In the genomic region with DNA sequence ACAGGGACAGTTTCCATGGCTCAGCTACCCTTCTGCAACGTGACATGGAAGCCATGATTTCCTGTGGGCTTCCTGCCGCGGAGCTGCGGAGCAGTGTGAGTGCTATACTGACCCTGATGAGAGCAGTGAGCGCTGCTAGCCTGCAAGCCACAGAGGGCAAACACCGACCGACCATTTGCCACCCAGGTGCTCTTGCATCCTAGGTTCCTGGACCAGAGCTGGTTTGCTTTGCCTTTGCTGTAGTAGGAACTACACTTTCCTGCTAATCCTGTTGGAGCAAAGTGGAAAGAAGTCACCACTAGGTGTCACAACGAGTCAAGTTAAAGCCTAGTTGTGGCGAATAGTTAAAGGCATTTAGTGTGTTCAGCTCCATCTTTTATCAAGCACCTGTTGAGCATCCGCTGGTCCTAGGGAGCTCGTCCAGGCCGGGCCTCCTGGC, we compare ENCODE assay signal across 8 mouse cellular contexts. TPM values are rescaled to one million over a fixed set of nuclear protein-coding genes. Genes with fewer than 3 reads are reported as not detected.
DNase-seq lines count a peak whose midpoint lies in the region; ATAC-seq and TF ChIP-seq lines count a peak whose summit lies in the region.

No protein-coding gene starts in this region.

- TF ChIP-seq RAD21 in CH12.LX (IDR thresholded peaks at IDR 0.05; ENCODE audit: low read depth, low read length): peak; percentile 95

- H3K9me3 ChIP-seq in CH12.LX (replicated peaks; ENCODE audit: low read length): peaks cover 3% of the 10 kb centered on the region
- H3K9me3 ChIP-seq in embryonic facial prominence, embryonic 13.5 days: no peaks in the 10 kb centered on the region
- no peaks in the 10 kb centered on the region for H3K9me3 ChIP-seq in liver, embryonic 11.5 days (ENCODE audit: control insufficient read depth, low read length)

- no peak for TF ChIP-seq POLR2A in CH12.LX (IDR thresholded peaks at IDR 0.05; ENCODE audit: low read depth, low read length)

- H3K4me2 ChIP-seq in CH12.LX (ENCODE audit: insufficient read depth, low read depth, poor library complexity, severe bottlenecking): no peak overlapping the region
- peak overlapping the region; percentile 11; the same call in 1 of the 2 replicates for H3K4me2 ChIP-seq in embryonic facial prominence, embryonic 13.5 days
- 0 out of 2 replicates have a peak overlapping the region, but pooled peaks have one; percentile 34 for H3K4me2 ChIP-seq in liver, embryonic 11.5 days

- dilution Hi-C loops in CH12.LX (cut with MboI; ENCODE audit: extremely low pct_ligation_motif_present, extremely low pct_unique_long_range_greater_than_20kb, low sequenced_read_pairs): no loop called here

- H3K4me1 ChIP-seq in CH12.LX (ENCODE audit: control insufficient read depth in 1 of 2, insufficient read depth in 2 of 2): peaks cover 13 to 26% of the 10 kb centered on the region in 2 experiments
- H3K4me1 ChIP-seq in embryonic facial prominence, embryonic 13.5 days: peaks cover 12% of the 10 kb centered on the region
- no peaks in the 10 kb centered on the region for H3K4me1 ChIP-seq in liver, embryonic 11.5 days (replicated peaks; ENCODE audit: control insufficient read depth, insufficient read depth, low read length)

- peak; percentile 66 to 86 for TF ChIP-seq CTCF in CH12.LX (conservative IDR thresholded peaks at IDR 0.05 in 1 of 2, IDR thresholded peaks at IDR 0.05 in 1 of 2; ENCODE audit: low read depth in 2 of 2, low read length in 2 of 2)

- intact Hi-C loops in heart, postnatal 10 days (cut with DNase I): loop anchor here (1.0 to 2.0 kb wide), 2 partner anchors 182 to 331 kb away; a partner anchor contains a TSS

- WGBS in embryonic facial prominence, embryonic 13.5 days: 19% methylated on average over 12 of the region's 12 CpGs
- 13% methylated on average over 12 of the region's 12 CpGs for WGBS in liver, embryonic 11.5 days

- H3K79me2 ChIP-seq in CH12.LX (replicated peaks; ENCODE audit: control insufficient read depth, extremely low read depth, insufficient read depth, poor library complexity, severe bottlenecking): no peaks in the 10 kb centered on the region

- no peak overlapping the region for H3K4me3 ChIP-seq in CH12.LX (replicated peaks in 1 of 3; ENCODE audit: low read depth in 2 of 3, low read length in 2 of 3, poor library complexity in 1 of 3)
- no peak overlapping the region for H3K4me3 ChIP-seq in embryonic facial prominence, embryonic 13.5 days
- no peak overlapping the region for H3K4me3 ChIP-seq in liver, embryonic 11.5 days (ENCODE audit: low read depth, low read length)

- ATAC-seq in embryonic facial prominence, embryonic 13.5 days (ENCODE audit: insufficient number of reproducible peaks, insufficient read depth, low FRiP score, low TSS enrichment, low read depth): no peak
- ATAC-seq in liver, embryonic 11.5 days (replicated peaks; ENCODE audit: low FRiP score): no peak

- no peak overlapping the region for H3K9ac ChIP-seq in CH12.LX (ENCODE audit: insufficient read depth, low read depth)
- no peak overlapping the region for H3K9ac ChIP-seq in embryonic facial prominence, embryonic 13.5 days
- no peak overlapping the region for H3K9ac ChIP-seq in liver, embryonic 11.5 days (ENCODE audit: low read depth, low read length)

- no peaks in the 10 kb centered on the region for H3K36me3 ChIP-seq in CH12.LX (replicated peaks in 1 of 2; ENCODE audit: control insufficient read depth in 1 of 2, insufficient read depth in 1 of 2, low read length in 1 of 2)
- H3K36me3 ChIP-seq in embryonic facial prominence, embryonic 13.5 days: no peaks in the 10 kb centered on the region
- H3K36me3 ChIP-seq in liver, embryonic 11.5 days (ENCODE audit: control insufficient read depth, insufficient read depth, low read length): no peaks in the 10 kb centered on the region

- no peak overlapping the region for H3K27ac ChIP-seq in CH12.LX (ENCODE audit: insufficient read depth, low read depth)
- H3K27ac ChIP-seq in embryonic facial prominence, embryonic 13.5 days: no peak overlapping the region
- H3K27ac ChIP-seq in liver, embryonic 11.5 days (ENCODE audit: low read depth, low read length): no peak overlapping the region

- in situ Hi-C loops in CH12.LX (cut with MboI; ENCODE audit: low pct_ligation_motif_present, low pct_unique_long_range_greater_than_20kb, low sequenced_read_pairs): loop anchor here (25.0 kb wide), 1 partner anchor 202 kb away; no protein-coding TSS in a partner anchor

- peak; percentile 64 for DNase-seq in CH12.LX (ENCODE audit: extremely low read depth)
- DNase-seq in adrenal gland, postnatal 10 days: peak; percentile 70
- peak; percentile 87 to 90 for DNase-seq in heart, postnatal 10 days
- DNase-seq in kidney, postnatal 25 days: peak; percentile 52 to 80
- no peak for DNase-seq in liver, embryonic 11.5 days (ENCODE audit: low spot score)
- DNase-seq in neural tube, embryonic 10.5 days (ENCODE audit: extremely low spot score, low spot score): peak; percentile 44
- DNase-seq in thymus, postnatal 0 days (ENCODE audit: low spot score): peak; percentile 84

- TF ChIP-seq EP300 in CH12.LX (IDR thresholded peaks at IDR 0.05; ENCODE audit: low read length): no peak

- H3K27me3 ChIP-seq in CH12.LX (replicated peaks): no peaks in the 10 kb centered on the region
- H3K27me3 ChIP-seq in embryonic facial prominence, embryonic 13.5 days: no peaks in the 10 kb centered on the region
- no peaks in the 10 kb centered on the region for H3K27me3 ChIP-seq in liver, embryonic 11.5 days (replicated peaks; ENCODE audit: control insufficient read depth, insufficient read depth, low read length)

TF ChIP-seq in CH12.LX, 34 proteins besides CTCF, POLR2A, EP300 and RAD21:
- TF ChIP-seq ZNF384 (IDR thresholded peaks at IDR 0.05; ENCODE audit: low read depth, low read length): no peak
- peak; percentile 76 for TF ChIP-seq ZC3H11A (IDR thresholded peaks at IDR 0.05; ENCODE audit: low read depth, low read length)
- TF ChIP-seq MAFK (IDR thresholded peaks at IDR 0.05; ENCODE audit: insufficient replicate concordance, low read length): no peak
- 0 out of 2 replicates have a peak, but pooled peaks have one; percentile 15 for TF ChIP-seq ELF1 (IDR thresholded peaks at IDR 0.05; ENCODE audit: low read depth, low read length)
- peak; percentile 20; the same call in 1 of the 2 replicates for TF ChIP-seq NRF1 (IDR thresholded peaks at IDR 0.05; ENCODE audit: low read depth, low read length)
- TF ChIP-seq SMC3 (IDR thresholded peaks at IDR 0.05; ENCODE audit: low read depth, low read length): peak; percentile 86
- TF ChIP-seq JUND (conservative IDR thresholded peaks at IDR 0.05; ENCODE audit: low read depth, low read length): peak; percentile 23; the same call in 1 of the 2 replicates
TF ChIP-seq in CH12.LX: peak in this region for 5.

RNA-seq across cellular contexts. Expression of a gene that starts 25.2 kb away (rescaled TPM):
- total RNA-seq in CH12.LX (2012; rRNA removed): 55.6 and 60.7 TPM in 2 replicates
- 83.6 and 84.7 TPM in 2 replicates for total RNA-seq in CH12.LX (2014; rRNA removed)
- 120 and 146 TPM in 2 replicates for polyA plus RNA-seq in CH12.LX (2012; ENCODE audit: insufficient read length, low read depth)
- total RNA-seq in adrenal gland, postnatal 10 days (2021): 10 to 100 TPM; 75.0 to 78.8 TPM
- 173 and 175 TPM in 2 replicates for polyA plus RNA-seq in embryonic facial prominence, embryonic 13.5 days (2015; fragmentation: Nextera tagmentation; extraction: Ambion mirVana)
- total RNA-seq in heart, postnatal 10 days (2021): 10 to 100 TPM; 96.0 to 99.9 TPM
- 95.5 and 104 TPM in 2 replicates for polyA plus RNA-seq in liver, embryonic 11.5 days (2014; fragmentation: Nextera tagmentation; extraction: Ambion mirVana)
- 117 and 123 TPM in 2 replicates for polyA plus RNA-seq in thymus, postnatal 0 days (2015; fragmentation: Nextera tagmentation; extraction: Ambion mirVana)
